Mouse (Mus musculus): Measurements from ENCODE around the gene Pip5k1b.

- TF ChIP-seq CTCF (IDR thresholded peaks at IDR 0.05; ENCODE audit: control insufficient read depth, insufficient read depth, low read length) (no peak), POLR2A (IDR thresholded peaks at IDR 0.05; ENCODE audit: borderline replicate concordance, control insufficient read depth, low read depth, low read length) (no peak)
Measured at GRCm38 (mm10) chr19:24499291-24499690, 56.4 kb downstream of the Pip5k1b start.

Data from bone marrow, adult 2 months (tissue).